Mouse (Mus musculus) WW6 (cell line): ENCODE measurements around the gene Mpped1.

Source experiments
- DNase-seq: peaks from one replicate; pipeline ENCODE4 v3.0.0-alpha.2; 2013; ENCODE audit warnings: low read depth, low spot score

The Mpped1 gene

DNA sequence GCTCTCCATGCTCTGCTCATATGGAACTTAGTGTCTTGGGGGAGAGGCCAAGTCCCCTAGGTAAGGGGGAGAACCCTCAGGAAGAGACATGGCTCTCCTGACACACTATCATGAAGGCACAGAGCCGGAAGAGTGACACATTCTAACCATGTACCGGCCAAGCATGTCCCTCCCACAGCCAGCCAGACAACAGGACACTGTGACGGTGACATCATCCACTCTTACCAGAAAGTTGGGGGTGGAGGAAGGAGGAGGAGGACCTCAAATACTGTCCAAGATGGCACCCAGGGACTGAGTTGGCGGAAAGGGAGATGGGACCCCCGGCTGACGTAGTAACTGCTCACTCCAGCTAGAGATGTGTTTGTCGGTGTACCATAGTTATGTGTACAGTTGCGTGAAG is 104.6 kb downstream of the Mpped1 start:
- DNase-seq = no peak

DNA sequence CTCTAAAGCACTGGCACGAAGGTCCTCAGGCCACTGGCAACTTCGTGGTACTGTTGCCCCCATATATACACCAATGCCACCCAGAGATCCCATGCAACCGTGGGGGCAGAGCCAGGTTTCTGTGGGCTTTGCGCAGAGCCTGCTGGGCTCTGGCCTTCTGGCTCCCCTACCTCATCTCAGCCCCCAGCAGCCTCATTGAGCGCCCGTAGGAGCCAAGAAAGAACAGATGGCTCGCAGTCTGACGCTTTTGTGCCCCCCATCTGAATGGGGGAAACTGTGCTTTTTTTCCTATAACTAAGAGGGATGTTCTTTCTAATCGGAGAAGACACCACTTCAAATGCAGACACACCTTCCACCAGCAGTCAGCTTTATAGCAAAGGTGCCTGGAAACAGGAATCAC is 105.0 kb downstream of the Mpped1 start:
- no peak for DNase-seq

DNA sequence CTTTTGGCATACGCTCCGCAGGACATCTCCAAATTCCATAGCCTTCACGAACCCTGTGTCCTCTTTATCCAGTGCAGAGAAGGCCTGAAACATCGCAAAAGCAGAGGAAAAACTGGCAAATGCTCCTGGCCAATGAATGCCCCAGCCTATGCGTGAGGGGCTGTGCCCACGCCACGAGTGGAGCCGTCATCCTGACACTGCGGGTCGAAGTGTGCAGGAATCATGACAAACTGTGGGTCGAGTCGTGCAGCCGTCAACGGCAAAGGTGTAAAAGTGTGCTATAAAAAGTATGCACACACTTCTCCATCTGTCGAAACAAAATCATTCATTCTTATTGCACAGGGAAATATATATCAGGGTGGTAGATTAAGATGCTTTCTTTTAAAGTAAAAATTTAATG is 113.6 kb downstream of the Mpped1 start:
- DNase-seq = no peak

DNA sequence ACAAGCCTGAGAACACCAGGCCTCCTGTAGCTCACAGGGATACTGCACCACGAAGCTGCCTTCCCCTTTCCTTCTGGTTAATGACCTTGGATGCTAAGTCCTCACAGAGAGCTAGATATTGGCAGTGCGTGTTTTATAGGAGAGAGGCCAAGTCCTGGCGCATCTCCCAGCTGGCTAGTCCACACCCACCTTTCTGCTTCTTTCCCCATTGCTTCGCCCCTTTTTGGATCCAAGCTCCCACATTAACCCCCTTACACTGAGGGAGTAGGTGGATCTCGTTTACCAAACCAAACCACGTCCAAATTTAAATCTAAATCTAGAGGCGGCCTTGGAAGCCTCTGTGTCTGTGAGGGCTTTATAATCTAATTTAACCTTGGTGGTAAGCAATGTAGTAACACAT is 115.0 kb downstream of the Mpped1 start:
- no peak for DNase-seq

DNA sequence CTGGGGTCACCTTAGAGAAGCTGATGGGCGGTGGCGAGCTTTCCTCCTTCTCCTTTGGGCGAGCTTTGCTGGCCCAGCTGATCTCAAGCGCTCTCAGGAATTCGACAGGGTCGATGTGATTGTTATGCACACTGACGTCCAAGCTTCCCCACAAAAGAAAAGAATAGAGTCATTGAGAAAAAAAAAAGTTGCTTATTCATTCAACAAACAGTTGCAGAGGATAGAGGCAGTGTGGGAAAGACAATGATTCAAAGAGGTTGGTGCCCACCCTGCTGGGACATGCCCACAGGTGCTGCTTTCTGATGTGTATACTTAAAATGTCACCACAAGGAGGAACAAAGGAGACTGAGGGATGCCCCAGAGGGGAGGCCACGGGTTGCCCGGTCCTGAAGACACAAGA is 116.7 kb downstream of the Mpped1 start:
- no peak for DNase-seq

DNA sequence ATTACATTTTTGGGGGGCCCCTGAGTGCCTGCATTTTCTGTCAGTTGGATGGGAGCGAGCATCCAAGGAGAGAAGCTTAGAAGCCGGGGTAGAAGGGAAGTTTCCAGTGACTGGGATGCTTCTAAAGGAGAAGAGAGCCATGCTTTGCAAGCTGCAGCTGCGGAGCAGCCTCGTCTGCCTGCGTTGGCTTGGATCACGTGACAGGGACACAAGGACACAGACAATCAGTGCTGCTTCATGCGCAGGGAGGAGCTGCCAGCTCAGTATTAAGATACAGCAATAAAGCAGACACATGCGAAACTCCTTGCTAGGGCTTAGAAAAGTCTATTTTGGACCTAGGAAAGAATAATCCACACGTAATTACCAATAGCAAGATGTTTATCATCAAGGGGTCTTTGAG is 118.0 kb downstream of the Mpped1 start:
- no peak for DNase-seq

DNA sequence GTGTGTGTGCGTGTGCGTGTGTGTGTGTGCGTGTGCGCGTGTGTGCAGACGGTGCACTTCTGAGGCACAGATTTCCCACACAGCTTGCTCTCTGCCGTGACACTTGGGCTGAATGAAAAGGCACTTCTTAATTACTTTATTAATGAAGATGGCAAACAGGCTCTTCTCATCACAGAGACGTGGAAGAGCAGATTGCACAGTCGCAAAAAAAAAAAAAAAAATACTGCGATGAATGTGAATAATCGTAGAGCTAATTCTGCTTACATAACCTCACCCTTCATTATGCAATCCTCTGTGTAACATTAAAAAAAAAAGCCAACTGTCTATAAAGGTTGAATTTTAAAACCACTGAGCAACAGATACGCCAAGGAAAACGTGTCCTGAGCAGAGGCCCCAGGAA is 127.2 kb downstream of the Mpped1 start:
- DNase-seq = no peak
